Mouse (Mus musculus): ENCODE results near the gene Trmt1l. TPM values are rescaled to one million over a fixed set of nuclear protein-coding genes. Genes with fewer than 3 reads are reported as not detected.
A peak's percentile ranks its signal among the peaks of the same experiment; 100 is the strongest.
"Not testable (repeated sequence)": the region's sequence is repeated elsewhere in the genome, so short reads cannot be mapped to it uniquely, and the experiment has no call there.

Gene Trmt1l
- 10 to 100 TPM; 22.8 to 23.1 TPM for total RNA-seq (2021)
- long read RNA-seq, experiment 1, transcript Trmt1l-201 (15 exons, 2,749 nt) = major isoform, 17 of 21 reads
- long read RNA-seq, experiment 1, partial matches to known transcripts = 1 of 21 reads
- long read RNA-seq, experiment 1, other reads (novel, unspliced or antisense) = 3 of 21 reads
- long read RNA-seq, experiment 2, transcript Trmt1l-201 (15 exons, 2,749 nt) = major isoform, 9 of 13 reads
- long read RNA-seq, experiment 2, partial matches to known transcripts = 2 of 13 reads
- long read RNA-seq, experiment 2, other reads (novel, unspliced or antisense) = 2 of 13 reads

- DNase-seq = peak; percentile 99 to 100
Measured at GRCm38 (mm10) chr1:151428263-151429221, at the start of gene Trmt1l, which contains the start of gene Swt1. Trmt1l (plus strand) TSS chr1:151428542. Swt1 (minus strand) TSS chr1:151428455.

- DNase-seq = peak; percentile 18 to 51
Measured at GRCm38 (mm10) chr1:151390029-151390428, 38.3 kb upstream of the Trmt1l start.

GRCm38 (mm10) chr1:151409827-151410226 lies 18.5 kb upstream of the Trmt1l start:
- no peak for DNase-seq

GRCm38 (mm10) chr1:151422178-151422577 lies 6.2 kb upstream of the Trmt1l start:
- DNase-seq = no peak

GRCm38 (mm10) chr1:151426947-151427600 lies 1.3 kb upstream of the Trmt1l start:
- peak in 1 of 2 experiments; percentile 12 for DNase-seq

GRCm38 (mm10) chr1:151427888-151428262 lies 467 bp upstream of the Trmt1l start:
- DNase-seq = no peak

GRCm38 (mm10) chr1:151429316-151429715 lies 974 bp downstream of the Trmt1l start:
- no peak for DNase-seq

- no peak for DNase-seq
Measured at GRCm38 (mm10) chr1:151435431-151435830, 7.1 kb downstream of the Trmt1l start.

- no peak for DNase-seq
Measured at GRCm38 (mm10) chr1:151449866-151450265, 21.5 kb downstream of the Trmt1l start.

GRCm38 (mm10) chr1:151450851-151451250 lies 22.5 kb downstream of the Trmt1l start:
- no peak for DNase-seq

GRCm38 (mm10) chr1:151451946-151452345 lies 23.6 kb downstream of the Trmt1l start:
- no peak for DNase-seq

GRCm38 (mm10) chr1:151457087-151457486 lies 28.7 kb downstream of the Trmt1l start:
- DNase-seq = no peak

GRCm38 (mm10) chr1:151461265-151461664 lies 32.9 kb downstream of the Trmt1l start:
- DNase-seq = no peak

- no peak for DNase-seq
Measured at GRCm38 (mm10) chr1:151464914-151465313, 36.6 kb downstream of the Trmt1l start.

- DNase-seq = no peak
Measured at GRCm38 (mm10) chr1:151466571-151466970, 38.2 kb downstream of the Trmt1l start.

- DNase-seq = no peak
Measured at GRCm38 (mm10) chr1:151471429-151471828, 43.1 kb downstream of the Trmt1l start.

GRCm38 (mm10) chr1:151472386-151472785 lies 44.0 kb downstream of the Trmt1l start:
- DNase-seq = not testable (repeated sequence)

GRCm38 (mm10) chr1:151482497-151482896 lies 54.2 kb downstream of the Trmt1l start:
- no peak for DNase-seq

GRCm38 (mm10) chr1:151483568-151483967 lies 55.2 kb downstream of the Trmt1l start:
- peak in 1 of 2 experiments; percentile 28 for DNase-seq

- no peak for DNase-seq
Measured at GRCm38 (mm10) chr1:151484754-151485153, 56.4 kb downstream of the Trmt1l start.

- DNase-seq = peak in 1 of 2 experiments; percentile 27
Measured at GRCm38 (mm10) chr1:151489806-151490205, 61.5 kb downstream of the Trmt1l start.

- no peak for DNase-seq
Measured at GRCm38 (mm10) chr1:151492419-151492818, 64.1 kb downstream of the Trmt1l start.
